Comparison of ENCODE assay signal across 17 mouse cellular contexts in genomic region chr2:170707672-170708071, GRCm38 (mm10). TPM values are rescaled to one million over a fixed set of nuclear protein-coding genes. Genes with fewer than 3 reads are reported as not detected.
DNase-seq lines count a peak whose midpoint lies in the region; TF ChIP-seq lines count a peak whose summit lies in the region.
"Had no signal": no experiment of that assay in that cellular context is flagged by ENCODE, and none has a peak within 500 bp of the region (broad histone marks: within the 10 kb centered on the region; RNA-seq: fewer than 3 reads in every experiment).

No protein-coding gene starts in this region.

- no peaks in the 10 kb centered on the region for H3K9me3 ChIP-seq in E14TG2a.4 (ENCODE audit: low read length)
- H3K9me3 ChIP-seq: forebrain, embryonic 13.5 days; midbrain, embryonic 13.5 days; stomach, embryonic 15.5 days had no signal

- H3K4me1 ChIP-seq in E14TG2a.4 (replicated peaks; ENCODE audit: low read depth, low read length), result peaks cover 18% of the 10 kb centered on the region
- H3K4me1 ChIP-seq: forebrain, embryonic 13.5 days; liver, embryonic 15.5 days; midbrain, embryonic 13.5 days; stomach, embryonic 15.5 days had no signal

- no peak for DNase-seq in layer of hippocampus, adult 2 months (ENCODE audit: low spot score in 2 of 2)
- DNase-seq in layer of hippocampus, adult 9-11 months, result no peak
- DNase-seq in 3T3-L1 (ENCODE audit: low read depth, low spot score), result peak; percentile 9
- DNase-seq in brain, embryonic 14.5 days (ENCODE audit: low read depth), result no peak
- DNase-seq in Muller cell, postnatal 12 days (ENCODE audit: inconsistent ontology term), result no peak
- no peak for DNase-seq in urinary bladder, adult 18-20 months (ENCODE audit: low spot score in 2 of 2)
- DNase-seq: cerebellum, adult 9-10 months; heart, postnatal 4 days; lung, postnatal 4 days; spleen, adult 18-20 months had no signal

- H3K27ac ChIP-seq in layer of hippocampus, adult 2 months, result no peak overlapping the region
- H3K27ac ChIP-seq: forebrain, embryonic 13.5 days; liver, embryonic 15.5 days; midbrain, embryonic 13.5 days; stomach, embryonic 15.5 days had no signal

- H3K27me3 ChIP-seq in E14TG2a.4 (ENCODE audit: insufficient read depth, low read length), result no peaks in the 10 kb centered on the region
- H3K27me3 ChIP-seq: forebrain, embryonic 13.5 days; liver, embryonic 15.5 days; midbrain, embryonic 13.5 days; stomach, embryonic 15.5 days had no signal

- TF ChIP-seq POLR2A in brain, embryonic 14.5 days (IDR thresholded peaks at IDR 0.05; ENCODE audit: borderline replicate concordance, extremely low read depth, insufficient read depth, insufficient read length, poor library complexity, severe bottlenecking), result no peak

- no peak overlapping the region for H3K4me3 ChIP-seq in layer of hippocampus, adult 2 months
- H3K4me3 ChIP-seq in E14TG2a.4 (replicated peaks; ENCODE audit: low read length), result no peak overlapping the region
- H3K4me3 ChIP-seq: forebrain, embryonic 13.5 days; liver, embryonic 15.5 days; midbrain, embryonic 13.5 days; stomach, embryonic 15.5 days had no signal

- peak; percentile 54 for TF ChIP-seq CTCF in layer of hippocampus, adult 2 months (conservative IDR thresholded peaks at IDR 0.05)
- peak; percentile 72 for TF ChIP-seq CTCF in E14TG2a.4 (conservative IDR thresholded peaks at IDR 0.05; ENCODE audit: low read length)
- TF ChIP-seq CTCF in brain, embryonic 14.5 days (IDR thresholded peaks at IDR 0.05; ENCODE audit: borderline replicate concordance, extremely low read depth, insufficient read depth, insufficient read length), result peak; percentile 32; the same call in 1 of the 2 replicates

- H3K36me3 ChIP-seq in E14TG2a.4 (ENCODE audit: insufficient read depth, low read length), result no peaks in the 10 kb centered on the region
- H3K36me3 ChIP-seq: liver, embryonic 15.5 days; midbrain, embryonic 13.5 days; stomach, embryonic 15.5 days had no signal

RNA-seq across cellular contexts. Expression of gene Dok5, which starts 23.9 kb away (rescaled TPM):
- total RNA-seq in layer of hippocampus, adult 2 months (2021), result 10 to 100 TPM; 12.5 to 14.7 TPM
- polyA plus RNA-seq in brain, embryonic 14.5 days (2012; rRNA removed), result 30.6 and 35.0 TPM in 2 replicates
- total RNA-seq: granulocyte monocyte progenitor cell, adult 5-6 weeks had no signal
- polyA plus RNA-seq: CD4-positive, CD25-positive, alpha-beta regulatory T cell, adult 4 months had no signal
